Mouse (Mus musculus) lung, postnatal 0 days (tissue): ENCODE data around the gene Csnk1d. TPM values are rescaled to one million over a fixed set of nuclear protein-coding genes. Genes with fewer than 3 reads are reported as not detected.
A peak's percentile ranks its signal among the peaks of the same experiment; 100 is the strongest.

Source experiments
- ATAC-seq: fragments of 200-750 bp; cut with Nextera tagmentation; 2 replicates; pipeline ENCODE4 v1.8.0; 2017; ENCODE audit warnings: moderate library complexity
- DNase-seq: peaks from one replicate; pipeline ENCODE4 v3.0.0-alpha.2; 2016; ENCODE audit warnings: low spot score
- H3K27ac ChIP-seq: fragments of 300-500 bp; sonication (generic); 2 replicates; pipeline ENCODE4 v1.5.1; 2014; ENCODE audit warnings: antibody characterized with exemption, mild to moderate bottlenecking, low read length, mixed read lengths
- H3K27me3 ChIP-seq: fragments of 300-500 bp; sonication (generic); replicated peaks from 2 replicates; pipeline ENCODE4 v1.6.1; 2014; ENCODE audit warnings: low read length, mixed read lengths; ENCODE audit not compliant: insufficient read depth
- H3K36me3 ChIP-seq: fragments of 300-500 bp; sonication (generic); 2 replicates; pipeline ENCODE4 v1.6.1; 2014; ENCODE audit warnings: low read length, mixed read lengths; ENCODE audit not compliant: insufficient read depth
- H3K4me1 ChIP-seq: fragments of 300-500 bp; sonication (generic); 2 replicates; pipeline ENCODE4 v1.6.1; 2014; ENCODE audit warnings: antibody characterized with exemption, low read depth, low read length, mixed read lengths; ENCODE audit not compliant: insufficient read depth
- H3K4me2 ChIP-seq: fragments of 300-500 bp; sonication (generic); replicated peaks from 2 replicates; pipeline ENCODE4 v1.6.1; 2014; ENCODE audit warnings: low read depth, mild to moderate bottlenecking, low read length, moderate library complexity, mixed read lengths
- H3K4me3 ChIP-seq: fragments of 300-500 bp; sonication (generic); 2 replicates; pipeline ENCODE4 v1.5.1; 2014; ENCODE audit warnings: low read depth, low read length
- H3K9ac ChIP-seq: fragments of 300-500 bp; sonication (generic); replicated peaks from 2 replicates; pipeline ENCODE4 v1.6.1; 2014; ENCODE audit warnings: low read depth, mild to moderate bottlenecking
- H3K9me3 ChIP-seq: fragments of 300-500 bp; sonication (generic); 2 replicates; pipeline ENCODE4 v1.6.1; 2016; ENCODE audit warnings: low read length, mixed read lengths
- CTCF ChIP-seq: IDR thresholded peaks from 2 replicates; pipeline ENCODE4 v1.5.1; 2016; ENCODE audit warnings: antibody characterized with exemption, mild to moderate bottlenecking
- EP300 ChIP-seq: IDR thresholded peaks from 2 replicates; pipeline ENCODE4 v1.6.1; 2016; ENCODE audit warnings: antibody characterized with exemption, mild to moderate bottlenecking, control low read depth
- WGBS: fragments of 180-500 bp; shearing (Covaris S2); extraction: QIAGEN DNeasy Blood & Tissue Kit; methylation state at CpG from one replicate; pipeline ENCODE4 v1.1.7; 2014; 5-methylcytosine and 5-hydroxymethylcytosine counted together
- polyA plus RNA-seq: library from polyadenylated mRNA; unstranded; fragments of >200 nt; fragmentation: Nextera tagmentation; extraction: Ambion mirVana; gene quantifications from 2 replicates; pipeline ENCODE4 v1.2.1, GENCODE M21; 2015

Gene Csnk1d
- polyA plus RNA-seq, 1 experiment from 2014 or later = 83.7 TPM

- Histone ChIP-seq H3K9ac (no peak overlapping the region), H3K4me2 (no peak overlapping the region), H3K36me3 (no peaks in the 10 kb centered on the region), H3K27ac (no peak overlapping the region), H3K27me3 (no peaks in the 10 kb centered on the region), H3K9me3 (no peaks in the 10 kb centered on the region), H3K4me1 (no peaks in the 10 kb centered on the region), H3K4me3 (no peak overlapping the region)
- DNase-seq = no peak
- no peak for TF ChIP-seq CTCF
- TF ChIP-seq EP300 = no peak
- 63% methylated on average over 6 of the region's 6 CpGs for WGBS
- ATAC-seq = no peak
These were observed 15.1 kb upstream of the Csnk1d start for GRCm38 (mm10) chr11:121006184-121006583.

GRCm38 (mm10) chr11:121004281-121004680 lies 13.2 kb upstream of the Csnk1d start:
- Histone ChIP-seq H3K4me3 (no peak overlapping the region), H3K36me3 (no peaks in the 10 kb centered on the region), H3K9ac (no peak overlapping the region), H3K4me1 (no peaks in the 10 kb centered on the region), H3K9me3 (no peaks in the 10 kb centered on the region), H3K27ac (no peak overlapping the region), H3K27me3 (no peaks in the 10 kb centered on the region), H3K4me2 (no peak overlapping the region)
- no peak for DNase-seq
- ATAC-seq = no peak; the same call in 1 of the 2 replicates
- 61% methylated on average over 5 of the region's 5 CpGs for WGBS
- TF ChIP-seq CTCF (no peak), EP300 (no peak)

- Histone ChIP-seq H3K9me3 (no peaks in the 10 kb centered on the region), H3K4me2 (no peak overlapping the region), H3K4me3 (no peak overlapping the region), H3K27ac (no peak overlapping the region), H3K9ac (no peak overlapping the region), H3K4me1 (no peaks in the 10 kb centered on the region), H3K27me3 (no peaks in the 10 kb centered on the region), H3K36me3 (no peaks in the 10 kb centered on the region)
- peak; percentile 32 for DNase-seq
- WGBS = 16% methylated on average over 4 of the region's 4 CpGs
- TF ChIP-seq CTCF = no peak
- no peak for TF ChIP-seq EP300
- ATAC-seq = no peak
These were observed 10.8 kb upstream of the Csnk1d start for GRCm38 (mm10) chr11:121001966-121002365.

- ATAC-seq (no peak), DNase-seq (no peak)
- TF ChIP-seq CTCF (no peak), EP300 (no peak)
These were observed 3.6 kb upstream of the Csnk1d start for GRCm38 (mm10) chr11:120994741-120995140.

GRCm38 (mm10) chr11:120993586-120993985 lies 2.5 kb upstream of the Csnk1d start:
- Histone ChIP-seq H3K4me1 (peaks cover 18% of the 10 kb centered on the region), H3K27ac (no peak overlapping the region), H3K27me3 (no peaks in the 10 kb centered on the region), H3K9me3 (no peaks in the 10 kb centered on the region), H3K36me3 (no peaks in the 10 kb centered on the region), H3K4me2 (no peak overlapping the region), H3K4me3 (no peak overlapping the region), H3K9ac (no peak overlapping the region)
- TF ChIP-seq EP300 = no peak
- TF ChIP-seq CTCF = no peak
- no peak for DNase-seq
- WGBS = 63% methylated on average over 5 of the region's 5 CpGs
- ATAC-seq = no peak

More at GRCm38 (mm10) chr11:120994741-120995140, 3.6 kb upstream of the Csnk1d start:
- no peaks in the 10 kb centered on the region for H3K36me3 ChIP-seq
- H3K9me3 ChIP-seq = no peaks in the 10 kb centered on the region
- H3K4me3 ChIP-seq = no peak overlapping the region
- no peak overlapping the region for H3K27ac ChIP-seq
- no peaks in the 10 kb centered on the region for H3K27me3 ChIP-seq
- 73% methylated on average over 6 of the region's 6 CpGs for WGBS
- H3K9ac ChIP-seq = no peak overlapping the region
- no peak overlapping the region for H3K4me2 ChIP-seq
- peaks cover 9% of the 10 kb centered on the region; the same call in 1 of the 2 replicates for H3K4me1 ChIP-seq

- no peaks in the 10 kb centered on the region for H3K36me3 ChIP-seq
- no peak overlapping the region for H3K4me2 ChIP-seq
- ATAC-seq (no peak), DNase-seq (no peak)
- H3K9me3 ChIP-seq = no peaks in the 10 kb centered on the region
- 89% methylated on average over 3 of the region's 3 CpGs for WGBS
- H3K4me3 ChIP-seq = no peak overlapping the region
- peaks cover 20% of the 10 kb centered on the region for H3K4me1 ChIP-seq
- H3K27me3 ChIP-seq = no peaks in the 10 kb centered on the region
- no peak overlapping the region for H3K27ac ChIP-seq
- H3K9ac ChIP-seq = no peak overlapping the region
- TF ChIP-seq EP300 (no peak), CTCF (no peak)
These were observed 1.9 kb upstream of the Csnk1d start for GRCm38 (mm10) chr11:120993080-120993479.

- DNase-seq (no peak), ATAC-seq (no peak)
- Histone ChIP-seq H3K27ac (peak overlapping the region; percentile 99), H3K4me2 (peak overlapping the region; percentile 56), H3K27me3 (no peaks in the 10 kb centered on the region), H3K36me3 (no peaks in the 10 kb centered on the region), H3K4me1 (peaks cover 20% of the 10 kb centered on the region), H3K9me3 (no peaks in the 10 kb centered on the region), H3K9ac (peak overlapping the region; percentile 29; the same call in 1 of the 2 replicates), H3K4me3 (peak overlapping the region; percentile 100)
- 28% methylated on average over 3 of the region's 3 CpGs for WGBS
- TF ChIP-seq EP300 (no peak), CTCF (no peak)
These were observed 661 bp upstream of the Csnk1d start for GRCm38 (mm10) chr11:120991791-120992190.
